1 mouse cellular context compared by ENCODE assay signal in the genomic region with DNA sequence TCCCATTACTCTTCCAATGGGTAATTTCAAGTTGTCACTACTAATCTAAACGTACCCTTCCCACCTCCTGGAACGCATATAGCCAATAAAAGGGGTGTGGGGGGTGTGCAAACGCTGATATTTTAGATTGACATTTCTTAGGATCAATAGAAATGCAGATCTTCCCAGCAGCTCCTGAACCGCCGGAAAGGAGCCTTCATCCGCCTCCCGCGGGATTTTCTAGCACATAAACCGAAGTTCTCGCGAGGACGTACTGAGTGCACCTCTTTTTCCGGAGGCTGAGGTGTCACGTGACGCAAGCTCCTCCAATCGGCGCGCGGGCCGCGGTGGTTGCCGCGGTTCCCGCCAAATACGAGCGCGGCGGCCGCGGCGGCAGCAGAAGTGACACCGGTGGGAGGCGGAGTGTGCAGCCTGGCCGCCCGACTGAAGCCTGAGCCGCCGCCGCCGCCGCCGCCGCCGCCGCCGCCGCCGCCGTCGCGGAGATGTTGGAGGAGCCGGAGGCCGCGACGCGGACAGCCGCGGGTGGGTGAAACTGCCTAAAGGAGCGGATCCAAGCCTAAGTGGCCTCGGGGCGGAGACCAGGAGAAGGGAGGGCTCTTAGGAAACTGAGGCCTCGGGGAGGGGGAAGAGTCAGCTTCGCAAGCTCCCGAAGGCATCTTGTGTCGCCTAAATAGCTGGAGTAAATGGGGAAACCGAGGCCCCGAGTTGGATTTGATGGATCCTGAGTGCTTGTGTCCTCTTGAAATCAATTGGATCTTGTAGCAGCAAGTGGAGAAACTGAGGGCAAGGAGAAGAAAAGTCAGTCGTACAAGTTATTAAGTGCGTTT.
TF ChIP-seq lines count a peak whose summit lies in the region.

Gene Chaf1a (plus strand): TSS at position 410 of the 827 bp plus-strand sequence.

TF ChIP-seq in MEL, 35 proteins besides CTCF, POLR2A, EP300 and RAD21 (continued from another document):
- TF ChIP-seq BHLHE40 (IDR thresholded peaks at IDR 0.05; ENCODE audit: borderline replicate concordance, low read depth, low read length), result no peak
- no peak for TF ChIP-seq UBTF (IDR thresholded peaks at IDR 0.05; ENCODE audit: borderline replicate concordance, insufficient read depth, low read depth, low read length)
- TF ChIP-seq TCF12 (IDR thresholded peaks at IDR 0.05; ENCODE audit: low read depth, low read length), result 0 out of 2 replicates have a peak, but pooled peaks have one; percentile 21
- 0 out of 2 replicates have a peak, but pooled peaks have one; percentile 6 for TF ChIP-seq MYC (IDR thresholded peaks at IDR 0.05; ENCODE audit: low read depth, low read length)
